Mouse (Mus musculus) heart, embryonic 15.5 days (tissue): ENCODE measurements around the gene Gm49394. TPM values are rescaled to one million over a fixed set of nuclear protein-coding genes. Genes with fewer than 3 reads are reported as not detected.
A peak's percentile ranks its signal among the peaks of the same experiment; 100 is the strongest.

Source experiments
- ATAC-seq: fragments of 200-750 bp; cut with Nextera tagmentation; replicated peaks from 2 replicates; pipeline ENCODE4 v1.8.0; 2017; ENCODE audit warnings: low read depth, moderate TSS enrichment; ENCODE audit not compliant: insufficient number of reproducible peaks, insufficient read depth, low FRiP score
- H3K27ac ChIP-seq: fragments of 300-500 bp; sonication (generic); 2 replicates; pipeline ENCODE4 v1.5.1; 2015; ENCODE audit warnings: mild to moderate bottlenecking, inconsistent platforms
- H3K27me3 ChIP-seq: fragments of 300-500 bp; sonication (generic); 2 replicates; pipeline ENCODE4 v1.6.1; 2015; ENCODE audit warnings: inconsistent platforms
- H3K36me3 ChIP-seq: fragments of 300-500 bp; sonication (generic); 2 replicates; pipeline ENCODE4 v1.6.1; 2015; ENCODE audit warnings: mild to moderate bottlenecking, inconsistent platforms
- H3K4me1 ChIP-seq: fragments of 300-500 bp; sonication (generic); replicated peaks from 2 replicates; pipeline ENCODE4 v1.6.1; 2015; ENCODE audit warnings: inconsistent platforms
- H3K4me2 ChIP-seq: fragments of 300-500 bp; sonication (generic); 2 replicates; pipeline ENCODE4 v1.6.1; 2015; ENCODE audit warnings: inconsistent platforms, mild to moderate bottlenecking, moderate library complexity
- H3K4me3 ChIP-seq: fragments of 300-500 bp; sonication (generic); 2 replicates; pipeline ENCODE4 v1.5.1; 2015; ENCODE audit warnings: mild to moderate bottlenecking, inconsistent platforms
- H3K9ac ChIP-seq: fragments of 300-500 bp; sonication (generic); 2 replicates; pipeline ENCODE4 v1.6.1; 2015; ENCODE audit warnings: mild to moderate bottlenecking, inconsistent platforms
- H3K9me3 ChIP-seq: fragments of 300-500 bp; sonication (generic); replicated peaks from 2 replicates; pipeline ENCODE4 v1.6.1; 2016; ENCODE audit warnings: inconsistent platforms
- WGBS: fragments of 180-500 bp; shearing (Covaris S2); methylation state at CpG from one replicate; pipeline ENCODE4 v1.1.7; 2015; ENCODE audit warnings: mixed read lengths; 5-methylcytosine and 5-hydroxymethylcytosine counted together
- polyA plus RNA-seq: library from polyadenylated mRNA; unstranded; fragments of >200 nt; fragmentation: Nextera tagmentation; extraction: Ambion mirVana; gene quantifications from 2 replicates; pipeline ENCODE4 v1.2.1, GENCODE M21; 2015

The Gm49394 gene
- polyA plus RNA-seq, 1 experiment from 2014 or later = not detected

GRCm38 (mm10) chr7:142658681-142659180, 11.0 kb downstream of the Gm49394 start:
- Histone ChIP-seq H3K9me3 (no peaks in the 10 kb centered on the region), H3K4me2 (peak overlapping the region; percentile 78), H3K4me3 (peak overlapping the region; percentile 70), H3K27me3 (peaks cover 90% of the 10 kb centered on the region), H3K9ac (peak overlapping the region; percentile 73), H3K36me3 (peaks cover 11% of the 10 kb centered on the region; the same call in 1 of the 2 replicates), H3K27ac (peak overlapping the region; percentile 97), H3K4me1 (peaks cover 54% of the 10 kb centered on the region)
- peak; percentile 3; the same call in 1 of the 2 replicates for ATAC-seq
- under 1% methylated on average over 38 of the region's 40 CpGs for WGBS

GRCm38 (mm10) chr7:142657821-142658614, 11.7 kb downstream of the Gm49394 start:
- H3K9me3 ChIP-seq = no peaks in the 10 kb centered on the region
- ATAC-seq = no peak
- peak overlapping the region; percentile 78 for H3K4me2 ChIP-seq
- H3K9ac ChIP-seq = peak overlapping the region; percentile 73
- peaks cover 51% of the 10 kb centered on the region for H3K4me1 ChIP-seq
- H3K27ac ChIP-seq = peak overlapping the region; percentile 97
- whole genome bisulfite sequencing = under 1% methylated on average over 32 of the region's 34 CpGs
- H3K4me3 ChIP-seq = peak overlapping the region; percentile 70
- peaks cover 86% of the 10 kb centered on the region for H3K27me3 ChIP-seq
- peaks cover 15% of the 10 kb centered on the region; the same call in 1 of the 2 replicates for H3K36me3 ChIP-seq

- H3K27me3 ChIP-seq = peaks cover 80% of the 10 kb centered on the region
- peak overlapping the region; percentile 78 for H3K4me2 ChIP-seq
- peaks cover 51% of the 10 kb centered on the region for H3K4me1 ChIP-seq
- peak overlapping the region; percentile 73 for H3K9ac ChIP-seq
- peak; percentile 43 for ATAC-seq
- no peaks in the 10 kb centered on the region for H3K9me3 ChIP-seq
- peak overlapping the region; percentile 97 for H3K27ac ChIP-seq
- H3K4me3 ChIP-seq = peak overlapping the region; percentile 70
- WGBS = 17% methylated on average over 7 of the region's 9 CpGs
- peaks cover 19% of the 10 kb centered on the region; the same call in 1 of the 2 replicates for H3K36me3 ChIP-seq
Measured at GRCm38 (mm10) chr7:142657341-142657791, 12.4 kb downstream of the Gm49394 start.

GRCm38 (mm10) chr7:142656055-142656454, 13.7 kb downstream of the Gm49394 start:
- H3K9ac ChIP-seq = peak overlapping the region; percentile 68
- WGBS = 35% methylated on average over 4 of the region's 4 CpGs
- H3K4me3 ChIP-seq = peak overlapping the region; percentile 70
- H3K36me3 ChIP-seq = peaks cover 28% of the 10 kb centered on the region; the same call in 1 of the 2 replicates
- H3K4me2 ChIP-seq = peak overlapping the region; percentile 78
- H3K27ac ChIP-seq = peak overlapping the region; percentile 66
- H3K27me3 ChIP-seq = peaks cover 70% of the 10 kb centered on the region
- peaks cover 51% of the 10 kb centered on the region for H3K4me1 ChIP-seq
- H3K9me3 ChIP-seq = no peaks in the 10 kb centered on the region
- ATAC-seq = peak; percentile 36

- H3K9ac ChIP-seq = peak overlapping the region; percentile 68
- no peak for ATAC-seq
- peaks cover 66% of the 10 kb centered on the region for H3K27me3 ChIP-seq
- H3K9me3 ChIP-seq = no peaks in the 10 kb centered on the region
- peak overlapping the region; percentile 66 for H3K27ac ChIP-seq
- peak overlapping the region; percentile 78 for H3K4me2 ChIP-seq
- peaks cover 28% of the 10 kb centered on the region; the same call in 1 of the 2 replicates for H3K36me3 ChIP-seq
- H3K4me3 ChIP-seq = peak overlapping the region; percentile 70
- peaks cover 47% of the 10 kb centered on the region for H3K4me1 ChIP-seq
- 24% methylated on average over 11 of the region's 11 CpGs for WGBS
Measured at GRCm38 (mm10) chr7:142655633-142656032, 14.1 kb downstream of the Gm49394 start.

GRCm38 (mm10) chr7:142653726-142654125, 16.0 kb downstream of the Gm49394 start:
- no peaks in the 10 kb centered on the region for H3K9me3 ChIP-seq
- H3K4me2 ChIP-seq = peak overlapping the region; percentile 78; the same call in 1 of the 2 replicates
- peaks cover 47% of the 10 kb centered on the region for H3K27me3 ChIP-seq
- H3K27ac ChIP-seq = peak overlapping the region; percentile 46
- no peak overlapping the region for H3K4me3 ChIP-seq
- peaks cover 32% of the 10 kb centered on the region for H3K4me1 ChIP-seq
- ATAC-seq = no peak
- peak overlapping the region; percentile 12; the same call in 1 of the 2 replicates for H3K9ac ChIP-seq
- WGBS = 29% methylated on average over 18 of the region's 18 CpGs
- H3K36me3 ChIP-seq = peaks cover 28% of the 10 kb centered on the region; the same call in 1 of the 2 replicates

- Histone ChIP-seq H3K27ac (no peak overlapping the region), H3K27me3 (no peaks in the 10 kb centered on the region), H3K36me3 (0 out of 2 replicates have a peak, but pooled peaks cover 3% of the 10 kb centered on the region), H3K9ac (no peak overlapping the region), H3K4me3 (no peak overlapping the region), H3K9me3 (no peaks in the 10 kb centered on the region), H3K4me2 (no peak overlapping the region), H3K4me1 (peaks cover 20% of the 10 kb centered on the region)
- 58% methylated on average over 6 of the region's 6 CpGs for WGBS
- ATAC-seq = no peak
Measured at GRCm38 (mm10) chr7:142646676-142647075, 23.1 kb downstream of the Gm49394 start.

- Histone ChIP-seq H3K4me2 (0 out of 2 replicates have a peak overlapping the region, but pooled peaks have one; percentile 14), H3K4me3 (no peak overlapping the region), H3K4me1 (peaks cover 20% of the 10 kb centered on the region), H3K9me3 (no peaks in the 10 kb centered on the region), H3K9ac (no peak overlapping the region), H3K27me3 (no peaks in the 10 kb centered on the region), H3K27ac (peak overlapping the region; percentile 88), H3K36me3 (no peaks in the 10 kb centered on the region)
- WGBS = 5% methylated on average over 5 of the region's 5 CpGs
- ATAC-seq = peak; percentile 83
Measured at GRCm38 (mm10) chr7:142645045-142645444, 24.7 kb downstream of the Gm49394 start.

GRCm38 (mm10) chr7:142636178-142636577, 33.6 kb downstream of the Gm49394 start:
- no peaks in the 10 kb centered on the region for H3K27me3 ChIP-seq
- no peak overlapping the region for H3K9ac ChIP-seq
- no peak overlapping the region for H3K4me2 ChIP-seq
- H3K4me1 ChIP-seq = no peaks in the 10 kb centered on the region
- ATAC-seq = no peak
- no peak overlapping the region for H3K4me3 ChIP-seq
- no peaks in the 10 kb centered on the region for H3K36me3 ChIP-seq
- no peaks in the 10 kb centered on the region for H3K9me3 ChIP-seq
- H3K27ac ChIP-seq = no peak overlapping the region

GRCm38 (mm10) chr7:142630691-142631090, 39.1 kb downstream of the Gm49394 start:
- no peak overlapping the region for H3K9ac ChIP-seq
- no peak overlapping the region for H3K4me3 ChIP-seq
- no peaks in the 10 kb centered on the region for H3K36me3 ChIP-seq
- H3K27me3 ChIP-seq = no peaks in the 10 kb centered on the region
- no peak overlapping the region for H3K27ac ChIP-seq
- H3K4me1 ChIP-seq = no peaks in the 10 kb centered on the region
- 70% methylated on average over 10 of the region's 10 CpGs for WGBS
- H3K4me2 ChIP-seq = no peak overlapping the region
- no peaks in the 10 kb centered on the region for H3K9me3 ChIP-seq
- ATAC-seq = no peak

GRCm38 (mm10) chr7:142629806-142630205, 39.9 kb downstream of the Gm49394 start:
- Histone ChIP-seq H3K36me3 (no peaks in the 10 kb centered on the region), H3K4me3 (no peak overlapping the region), H3K27ac (no peak overlapping the region), H3K27me3 (no peaks in the 10 kb centered on the region), H3K9ac (no peak overlapping the region), H3K4me2 (no peak overlapping the region), H3K4me1 (no peaks in the 10 kb centered on the region), H3K9me3 (no peaks in the 10 kb centered on the region)
- no peak for ATAC-seq
- WGBS = 79% methylated on average over 6 of the region's 6 CpGs
